ENCODE assay signal across 8 mouse cellular contexts in genomic region chr7:45509181-45509882, GRCm38 (mm10). TPM values are rescaled to one million over a fixed set of nuclear protein-coding genes. Genes with fewer than 3 reads are reported as not detected.
DNase-seq lines count a peak whose midpoint lies in the region; ATAC-seq and TF ChIP-seq lines count a peak whose summit lies in the region.

No protein-coding gene starts in this region.

- no peaks in the 10 kb centered on the region for H3K9me3 ChIP-seq in heart, embryonic 11.5 days (replicated peaks; ENCODE audit: control insufficient read depth, low read length)
- H3K9me3 ChIP-seq in E14TG2a.4 (ENCODE audit: low read length) = no peaks in the 10 kb centered on the region
- H3K9me3 ChIP-seq in forebrain, embryonic 15.5 days = no peaks in the 10 kb centered on the region
- H3K9me3 ChIP-seq in liver, embryonic 15.5 days (replicated peaks) = no peaks in the 10 kb centered on the region

- peaks cover 11% of the 10 kb centered on the region; the same call in 1 of the 2 replicates for H3K36me3 ChIP-seq in heart, embryonic 11.5 days (ENCODE audit: control insufficient read depth, insufficient read depth, low read length)
- H3K36me3 ChIP-seq in E14TG2a.4 (ENCODE audit: insufficient read depth, low read length) = peaks cover 43% of the 10 kb centered on the region
- peaks cover 4% of the 10 kb centered on the region; the same call in 1 of the 2 replicates for H3K36me3 ChIP-seq in forebrain, embryonic 15.5 days
- peaks cover 37% of the 10 kb centered on the region for H3K36me3 ChIP-seq in liver, embryonic 15.5 days (replicated peaks)

- H3K4me2 ChIP-seq in heart, embryonic 11.5 days = peak overlapping the region; percentile 87
- peak overlapping the region; percentile 93 for H3K4me2 ChIP-seq in forebrain, embryonic 15.5 days (replicated peaks)
- peak overlapping the region; percentile 93 for H3K4me2 ChIP-seq in liver, embryonic 15.5 days

- DNase-seq in heart, adult 8-10 months (ENCODE audit: low spot score) = no peak
- DNase-seq in urinary bladder, postnatal 36 days (ENCODE audit: low spot score in 2 of 2) = no peak
- no peak for DNase-seq in urinary bladder, postnatal 25 days (ENCODE audit: low spot score)
- DNase-seq in frontal cortex, postnatal 10 days (ENCODE audit: low spot score in 2 of 2) = no peak

- no peaks in the 10 kb centered on the region for H3K27me3 ChIP-seq in heart, embryonic 11.5 days (ENCODE audit: control insufficient read depth, insufficient read depth, low read length)
- H3K27me3 ChIP-seq in E14TG2a.4 (ENCODE audit: insufficient read depth, low read length) = no peaks in the 10 kb centered on the region
- H3K27me3 ChIP-seq in forebrain, embryonic 15.5 days = no peaks in the 10 kb centered on the region
- H3K27me3 ChIP-seq in liver, embryonic 15.5 days = no peaks in the 10 kb centered on the region

- ATAC-seq in heart, embryonic 11.5 days (replicated peaks; ENCODE audit: insufficient number of reproducible peaks, low FRiP score, low TSS enrichment) = no peak; the same call in 1 of the 2 replicates
- ATAC-seq in forebrain, embryonic 15.5 days (replicated peaks) = peak; percentile 11; the same call in 1 of the 2 replicates
- peak; percentile 36 for ATAC-seq in liver, embryonic 15.5 days (ENCODE audit: insufficient read depth)

- H3K4me1 ChIP-seq in heart, embryonic 11.5 days (ENCODE audit: control insufficient read depth, insufficient read depth, low read length) = peaks cover 17% of the 10 kb centered on the region
- H3K4me1 ChIP-seq in E14TG2a.4 (replicated peaks; ENCODE audit: low read depth, low read length) = peaks cover 33% of the 10 kb centered on the region
- H3K4me1 ChIP-seq in forebrain, embryonic 15.5 days = peaks cover 14% of the 10 kb centered on the region
- H3K4me1 ChIP-seq in liver, embryonic 15.5 days (replicated peaks) = peaks cover 54% of the 10 kb centered on the region

- peak overlapping the region; percentile 75 for H3K9ac ChIP-seq in heart, embryonic 11.5 days (ENCODE audit: low read depth, low read length)
- H3K9ac ChIP-seq in forebrain, embryonic 15.5 days (replicated peaks) = peak overlapping the region; percentile 82
- peak overlapping the region; percentile 99 for H3K9ac ChIP-seq in liver, embryonic 15.5 days

- peak overlapping the region; percentile 56 for H3K4me3 ChIP-seq in heart, embryonic 11.5 days (ENCODE audit: low read depth, low read length)
- peak overlapping the region; percentile 89 for H3K4me3 ChIP-seq in E14TG2a.4 (replicated peaks; ENCODE audit: low read length)
- peak overlapping the region; percentile 93 for H3K4me3 ChIP-seq in forebrain, embryonic 15.5 days
- H3K4me3 ChIP-seq in liver, embryonic 15.5 days (replicated peaks) = peak overlapping the region; percentile 94

- 33% methylated on average over 19 of the region's 19 CpGs for WGBS in heart, embryonic 11.5 days (ENCODE audit: insufficient replicate concordance)
- WGBS in forebrain, embryonic 15.5 days = 35% methylated on average over 19 of the region's 19 CpGs
- 10% methylated on average over 19 of the region's 19 CpGs for WGBS in liver, embryonic 15.5 days (ENCODE audit: insufficient replicate concordance)

- peak overlapping the region; percentile 89; the same call in 1 of the 2 replicates for H3K27ac ChIP-seq in heart, embryonic 11.5 days (ENCODE audit: low read depth, low read length)
- peak overlapping the region; percentile 84; the same call in 1 of the 2 replicates for H3K27ac ChIP-seq in forebrain, embryonic 15.5 days (replicated peaks)
- peak overlapping the region; percentile 94 for H3K27ac ChIP-seq in liver, embryonic 15.5 days (replicated peaks)

- TF ChIP-seq CTCF in E14TG2a.4 (conservative IDR thresholded peaks at IDR 0.05; ENCODE audit: low read length) = no peak

RNA-seq across cellular contexts. Expression of gene Nucb1, which starts 0.9 kb away (rescaled TPM):
- 165 and 186 TPM in 2 replicates for polyA plus RNA-seq in heart, embryonic 11.5 days (2014; fragmentation: Nextera tagmentation; extraction: Ambion mirVana)
- 100 to 1,000 TPM; 130 to 149 (median 139) TPM for total RNA-seq in heart, adult 8-10 months (2022)
- polyA plus RNA-seq in forebrain, embryonic 15.5 days (2015; fragmentation: Nextera tagmentation; extraction: Ambion mirVana) = 95.0 and 95.7 TPM in 2 replicates
- polyA plus RNA-seq in liver, embryonic 15.5 days (2015; fragmentation: Nextera tagmentation; extraction: Ambion mirVana) = 118 and 131 TPM in 2 replicates

RNA-seq across cellular contexts. Expression of gene Ppp1r15a, which starts 16.7 kb away (rescaled TPM):
- 28.5 and 28.8 TPM in 2 replicates for polyA plus RNA-seq in heart, embryonic 11.5 days (2014; fragmentation: Nextera tagmentation; extraction: Ambion mirVana)
- 10 to 100 TPM; 21.9 to 31.6 (median 28.0) TPM for total RNA-seq in heart, adult 8-10 months (2022)
- 15.4 and 15.6 TPM in 2 replicates for polyA plus RNA-seq in forebrain, embryonic 15.5 days (2015; fragmentation: Nextera tagmentation; extraction: Ambion mirVana)
- 280 and 325 TPM in 2 replicates for polyA plus RNA-seq in liver, embryonic 15.5 days (2015; fragmentation: Nextera tagmentation; extraction: Ambion mirVana)

RNA-seq across cellular contexts. Expression of gene Plekha4, which starts 16.8 kb away (rescaled TPM):
- polyA plus RNA-seq in heart, embryonic 11.5 days (2014; fragmentation: Nextera tagmentation; extraction: Ambion mirVana) = 1.1 TPM in 2 replicates
- total RNA-seq in heart, adult 8-10 months (2022) = 1 to 10 TPM; 2.6 to 4.2 (median 3.0) TPM
- 0.72 and 0.92 TPM in 2 replicates for polyA plus RNA-seq in forebrain, embryonic 15.5 days (2015; fragmentation: Nextera tagmentation; extraction: Ambion mirVana)
- 0.66 and 0.75 TPM in 2 replicates for polyA plus RNA-seq in liver, embryonic 15.5 days (2015; fragmentation: Nextera tagmentation; extraction: Ambion mirVana)

RNA-seq across cellular contexts. Expression of gene Dhdh, which starts 20.7 kb away (rescaled TPM):
- 4.6 and 4.9 TPM in 2 replicates for polyA plus RNA-seq in heart, embryonic 11.5 days (2014; fragmentation: Nextera tagmentation; extraction: Ambion mirVana)
- 10 to 100 TPM; 10.2 to 12.8 (median 11.5) TPM for total RNA-seq in heart, adult 8-10 months (2022)
- polyA plus RNA-seq in forebrain, embryonic 15.5 days (2015; fragmentation: Nextera tagmentation; extraction: Ambion mirVana) = 2.3 and 2.6 TPM in 2 replicates
- 2.4 and 2.5 TPM in 2 replicates for polyA plus RNA-seq in liver, embryonic 15.5 days (2015; fragmentation: Nextera tagmentation; extraction: Ambion mirVana)

RNA-seq across cellular contexts. Expression of gene Gm45808, which starts 22.7 kb away (rescaled TPM):
- not detected in 2 replicates for polyA plus RNA-seq in heart, embryonic 11.5 days (2014; fragmentation: Nextera tagmentation; extraction: Ambion mirVana)
- total RNA-seq in heart, adult 8-10 months (2022) = 1 to 10 TPM; 3.8 to 8.5 (median 7.6) TPM
- not detected in 2 replicates for polyA plus RNA-seq in forebrain, embryonic 15.5 days (2015; fragmentation: Nextera tagmentation; extraction: Ambion mirVana)
- not detected in 2 replicates for polyA plus RNA-seq in liver, embryonic 15.5 days (2015; fragmentation: Nextera tagmentation; extraction: Ambion mirVana)
